Mouse (Mus musculus) midbrain, embryonic 11.5 days (tissue): ENCODE data around the gene Lbx2. TPM values are rescaled to one million over a fixed set of nuclear protein-coding genes. Genes with fewer than 3 reads are reported as not detected.

ENCODE experiments used
- ATAC-seq: fragments of 200-750 bp; cut with Nextera tagmentation; 2 replicates; pipeline ENCODE4 v1.8.0; 2017; ENCODE audit warnings: moderate TSS enrichment, moderate library complexity; ENCODE audit not compliant: low FRiP score
- DNase-seq: peaks from one replicate; pipeline ENCODE4 v3.0.0; 2015; ENCODE audit warnings: low spot score; ENCODE audit errors: missing footprints
- H3K27ac ChIP-seq: fragments of 300-500 bp; sonication (generic); 2 replicates; pipeline ENCODE4 v1.5.1; 2014; ENCODE audit warnings: low read depth, low read length
- H3K27me3 ChIP-seq: fragments of 300-500 bp; sonication (generic); 2 replicates; pipeline ENCODE4 v1.6.1; 2014; ENCODE audit warnings: mild to moderate bottlenecking, low read length, moderate library complexity, mixed read lengths; ENCODE audit not compliant: control insufficient read depth, insufficient read depth
- H3K36me3 ChIP-seq: fragments of 300-500 bp; sonication (generic); 2 replicates; pipeline ENCODE4 v1.6.1; 2014; ENCODE audit warnings: mild to moderate bottlenecking, low read length, moderate library complexity, mixed read lengths; ENCODE audit not compliant: control insufficient read depth, insufficient read depth
- H3K4me1 ChIP-seq: fragments of 300-500 bp; sonication (generic); 2 replicates; pipeline ENCODE4 v1.6.1; 2014; ENCODE audit warnings: low read length; ENCODE audit not compliant: control insufficient read depth, insufficient read depth
- H3K4me2 ChIP-seq: fragments of 300-500 bp; sonication (generic); 2 replicates; pipeline ENCODE4 v1.6.1; 2014; ENCODE audit warnings: mild to moderate bottlenecking, moderate library complexity
- H3K4me3 ChIP-seq: fragments of 300-500 bp; sonication (generic); 2 replicates; pipeline ENCODE4 v1.5.1; 2014; ENCODE audit warnings: low read depth, low read length
- H3K9ac ChIP-seq: fragments of 300-500 bp; sonication (generic); 2 replicates; pipeline ENCODE4 v1.6.1; 2014; ENCODE audit warnings: low read length
- H3K9me3 ChIP-seq: fragments of 300-500 bp; sonication (generic); 2 replicates; pipeline ENCODE4 v1.6.1; 2016; ENCODE audit warnings: low read length; ENCODE audit not compliant: control insufficient read depth
- WGBS: fragments of 180-500 bp; shearing (Covaris S2); extraction: QIAGEN DNeasy Blood & Tissue Kit; methylation state at CpG from one replicate; pipeline ENCODE4 v1.1.7; 2014; 5-methylcytosine and 5-hydroxymethylcytosine counted together
- polyA plus RNA-seq: library from polyadenylated mRNA; unstranded; fragments of >200 nt; fragmentation: Nextera tagmentation; extraction: Ambion mirVana; gene quantifications from 2 replicates; pipeline ENCODE4 v1.2.1, GENCODE M21; 2014

Lbx2 gene
- polyA plus RNA-seq, 1 experiment from 2014 or later, result 0.44 TPM

DNA sequence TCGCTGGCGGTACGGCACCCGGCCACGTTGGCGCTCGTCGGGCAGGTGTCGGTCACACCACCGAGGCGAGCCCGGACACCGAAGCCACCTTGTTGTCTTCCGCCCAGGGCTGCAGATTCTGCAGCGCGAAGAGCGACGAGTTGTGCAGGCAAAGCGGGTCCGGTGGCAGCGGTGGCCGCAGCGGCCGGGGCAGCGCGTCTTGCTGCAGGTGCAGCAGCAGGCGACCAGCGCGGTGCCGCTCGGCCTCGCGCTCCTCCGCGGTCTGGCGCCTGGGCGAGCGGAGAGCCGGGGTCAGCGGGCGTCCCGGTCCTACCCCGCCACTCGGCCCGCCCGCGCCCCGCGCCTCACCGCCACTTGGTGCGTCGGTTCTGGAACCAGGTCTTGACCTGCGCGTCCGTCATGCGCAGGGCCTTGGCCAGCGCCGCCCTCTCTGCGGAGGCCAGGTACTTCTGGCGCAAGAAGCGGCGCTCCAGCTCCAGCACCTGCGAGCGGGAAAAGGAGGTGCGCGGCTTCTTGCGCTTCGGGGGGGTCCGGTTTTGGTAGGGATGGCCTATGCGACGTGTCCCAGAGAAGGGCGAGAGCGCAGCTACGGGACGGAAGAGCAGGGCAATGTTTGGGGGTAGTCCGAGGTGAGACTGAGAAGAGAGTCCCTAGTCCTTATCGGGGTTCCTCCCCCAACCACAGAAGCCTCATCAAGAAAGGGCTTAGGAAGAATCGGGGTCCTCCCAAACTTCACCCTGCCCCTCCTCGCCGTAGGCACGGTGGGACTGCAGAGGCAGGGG is 17.3 kb upstream of the Lbx2 start:
- Histone ChIP-seq H3K9ac (no peak overlapping the region), H3K27me3 (peaks cover 95% of the 10 kb centered on the region), H3K9me3 (no peaks in the 10 kb centered on the region), H3K4me2 (peak overlapping the region; percentile 20; the same call in 1 of the 2 replicates), H3K4me1 (peaks cover 15% of the 10 kb centered on the region), H3K36me3 (no peaks in the 10 kb centered on the region), H3K4me3 (peak overlapping the region; percentile 14; the same call in 1 of the 2 replicates), H3K27ac (no peak overlapping the region)
- ATAC-seq (no peak), DNase-seq (peak; percentile 95)
- under 1% methylated on average over 81 of the region's 81 CpGs for WGBS

DNA sequence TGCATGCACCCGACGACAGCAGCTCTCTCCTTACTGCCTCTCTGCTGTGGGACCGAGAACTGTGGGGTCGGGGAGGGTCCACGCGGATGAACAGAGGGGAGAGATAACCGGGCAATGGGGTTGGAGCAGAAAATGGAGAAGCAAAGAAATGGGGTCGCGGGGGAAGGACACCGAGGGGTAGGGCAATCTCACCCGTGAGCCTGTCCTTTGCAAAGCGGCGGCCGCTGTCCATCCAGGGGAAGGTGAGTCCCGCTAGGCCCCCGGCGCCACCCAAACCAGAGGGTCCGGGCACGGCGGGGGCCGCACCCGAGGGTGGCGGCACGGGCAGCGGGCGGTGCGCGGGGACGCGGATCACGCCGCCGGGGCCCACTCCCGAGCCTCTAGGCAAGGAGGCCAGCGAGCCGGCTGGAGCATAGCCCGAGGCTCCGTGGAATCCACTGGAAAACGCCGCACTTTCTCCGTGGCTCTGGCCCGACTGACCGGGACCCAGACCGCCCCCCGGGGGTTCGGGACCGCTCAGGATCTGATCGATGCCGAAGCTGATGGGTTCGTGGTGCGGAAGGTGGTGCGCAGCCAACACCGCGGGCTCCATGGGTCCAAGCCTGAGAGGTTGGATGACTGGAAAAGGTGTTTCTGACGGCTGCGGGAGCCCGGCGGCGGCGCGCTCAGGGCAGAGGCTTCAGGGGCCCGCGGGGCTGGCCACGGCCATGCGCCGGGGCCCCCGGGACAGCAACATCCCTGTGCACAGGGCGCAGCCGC is 16.5 kb upstream of the Lbx2 start:
- H3K9ac ChIP-seq, result no peak overlapping the region
- H3K36me3 ChIP-seq, result no peaks in the 10 kb centered on the region
- H3K27me3 ChIP-seq, result peaks cover 95% of the 10 kb centered on the region
- no peaks in the 10 kb centered on the region for H3K9me3 ChIP-seq
- peak; percentile 38; the same call in 1 of the 2 replicates for ATAC-seq
- peak; percentile 94 for DNase-seq
- H3K27ac ChIP-seq, result no peak overlapping the region
- H3K4me2 ChIP-seq, result peak overlapping the region; percentile 12; the same call in 1 of the 2 replicates
- peaks cover 15% of the 10 kb centered on the region for H3K4me1 ChIP-seq
- H3K4me3 ChIP-seq, result peak overlapping the region; percentile 16
- 1% methylated on average over 61 of the region's 69 CpGs for WGBS

DNA sequence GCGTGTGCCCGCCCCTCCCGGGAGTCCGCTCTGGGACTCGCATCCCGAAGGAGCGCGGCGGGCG is 16.1 kb upstream of the Lbx2 start, which contains the start of gene Tlx2:
TSS of gene Tlx2 (minus strand) at position 47 of the 64 bp plus-strand sequence.
- no peak within 1 kb of the TSS for H3K27ac ChIP-seq
- H3K27me3 ChIP-seq, result peaks cover 93% of the 10 kb centered on the region
- no peaks in the 10 kb centered on the region for H3K36me3 ChIP-seq
- no peaks in the 10 kb centered on the region for H3K9me3 ChIP-seq
- no peak for ATAC-seq
- H3K4me3 ChIP-seq, result peak within 1 kb of the TSS; percentile 16
- H3K9ac ChIP-seq, result no peak within 1 kb of the TSS
- DNase-seq, result no peak
- H3K4me1 ChIP-seq, result peaks cover 15% of the 10 kb centered on the region
- peak within 1 kb of the TSS; percentile 12 for H3K4me2 ChIP-seq
- 3% methylated on average over 9 of the region's 10 CpGs for WGBS

DNA sequence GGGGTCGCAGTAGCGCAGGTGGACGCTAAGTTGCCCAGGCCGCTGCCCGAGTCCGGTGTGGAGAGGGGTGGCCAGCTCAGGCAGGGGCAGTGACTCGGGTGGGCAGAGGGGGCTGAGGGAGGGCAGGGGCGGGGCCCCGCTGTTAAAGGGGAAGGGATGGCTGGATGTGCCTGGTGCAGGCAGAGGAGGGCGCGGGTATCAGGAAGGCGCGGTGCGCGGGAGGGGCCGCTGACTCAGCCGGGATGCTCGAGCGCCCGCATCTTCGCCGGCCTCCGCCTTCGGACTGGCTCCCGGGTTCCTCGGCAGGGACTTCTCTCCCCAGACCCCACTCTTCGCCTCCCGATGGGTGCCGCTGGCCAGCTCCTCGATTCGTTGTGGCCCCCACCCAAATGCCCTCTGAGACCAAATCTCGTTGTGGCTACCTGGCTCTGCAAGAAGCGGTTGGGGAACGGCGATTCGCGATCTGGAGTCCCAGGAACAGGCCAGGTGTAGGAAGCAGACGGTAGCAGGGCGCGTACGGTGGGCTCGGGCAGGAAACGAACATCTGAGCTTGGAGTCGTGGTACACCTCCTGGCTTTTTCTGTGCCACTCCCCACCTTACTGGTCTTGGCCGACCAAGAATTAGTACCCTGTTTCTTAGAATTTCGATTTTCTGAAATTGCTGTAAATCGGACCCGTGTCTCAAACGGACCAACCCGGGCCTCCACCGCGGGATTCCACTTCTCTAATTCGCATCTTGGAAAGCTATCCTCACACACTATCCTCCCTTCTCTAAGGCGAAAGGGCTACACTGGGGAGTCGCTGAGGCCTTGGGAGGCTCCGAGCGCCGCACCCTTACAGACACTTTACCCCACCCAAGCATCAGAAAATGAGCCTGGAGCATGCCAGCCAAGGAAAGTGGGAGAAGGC is 15.6 kb upstream of the Lbx2 start:
- H3K9ac ChIP-seq, result no peak overlapping the region
- H3K4me1 ChIP-seq, result peaks cover 15% of the 10 kb centered on the region
- no peak overlapping the region for H3K27ac ChIP-seq
- peak; percentile 98 for DNase-seq
- WGBS, result under 1% methylated on average over 57 of the region's 58 CpGs
- peak overlapping the region; percentile 12 for H3K4me2 ChIP-seq
- ATAC-seq, result peak; percentile 55
- no peaks in the 10 kb centered on the region for H3K36me3 ChIP-seq
- peaks cover 91% of the 10 kb centered on the region for H3K27me3 ChIP-seq
- H3K9me3 ChIP-seq, result no peaks in the 10 kb centered on the region
- H3K4me3 ChIP-seq, result peak overlapping the region; percentile 16

DNA sequence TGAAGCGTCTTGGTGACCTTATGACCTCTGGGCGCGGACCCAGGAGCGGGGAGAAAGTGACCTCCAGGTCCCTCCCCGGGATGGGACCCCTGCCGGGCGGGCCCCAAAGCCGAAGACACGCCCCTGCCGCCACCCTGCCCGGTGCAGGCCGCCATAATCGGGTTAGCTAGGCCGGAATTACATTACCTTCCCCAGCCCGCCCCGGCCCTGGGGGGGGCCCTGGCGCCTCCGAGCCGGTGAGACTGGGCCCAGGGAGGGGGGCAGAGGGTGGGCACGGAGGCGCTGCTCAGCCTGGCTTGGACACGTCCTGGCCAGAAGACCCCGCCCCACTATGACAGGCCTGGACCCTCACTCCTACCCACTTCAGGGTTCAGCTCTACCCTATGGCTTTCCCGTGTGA is 14.9 kb upstream of the Lbx2 start:
- Histone ChIP-seq H3K9me3 (no peaks in the 10 kb centered on the region), H3K4me1 (peaks cover 15% of the 10 kb centered on the region), H3K4me3 (no peak overlapping the region), H3K27ac (no peak overlapping the region), H3K36me3 (no peaks in the 10 kb centered on the region), H3K27me3 (peaks cover 91% of the 10 kb centered on the region), H3K4me2 (no peak overlapping the region), H3K9ac (no peak overlapping the region)
- no peak for DNase-seq
- WGBS, result 0% methylated on average over 20 of the region's 24 CpGs
- ATAC-seq, result peak; percentile 41

DNA sequence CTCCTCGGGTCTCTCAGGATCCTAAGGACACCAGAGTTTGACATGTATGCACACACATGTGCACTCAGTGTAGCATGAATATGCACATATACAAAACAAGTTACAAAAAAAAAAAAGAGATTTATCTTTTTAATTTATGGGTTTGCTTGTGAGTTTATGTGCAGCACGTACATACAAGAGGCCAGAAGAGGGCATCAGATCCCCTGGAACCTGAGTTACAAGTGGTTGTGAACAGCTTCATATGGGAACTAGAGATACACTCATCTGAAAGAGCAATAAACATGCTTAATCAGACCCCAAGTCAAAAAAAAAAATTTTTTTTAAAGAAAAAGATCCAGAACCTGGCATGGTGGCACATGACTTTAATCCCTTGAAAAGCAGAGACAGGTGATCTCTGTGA is 11.2 kb upstream of the Lbx2 start:
- Histone ChIP-seq H3K4me1 (peaks cover 23% of the 10 kb centered on the region), H3K4me2 (no peak overlapping the region), H3K27ac (no peak overlapping the region), H3K4me3 (no peak overlapping the region), H3K9me3 (no peaks in the 10 kb centered on the region), H3K36me3 (no peaks in the 10 kb centered on the region), H3K27me3 (peaks cover 63% of the 10 kb centered on the region), H3K9ac (no peak overlapping the region)
- 15% methylated on average over 2 of the region's 2 CpGs for WGBS
- DNase-seq (no peak), ATAC-seq (no peak)

DNA sequence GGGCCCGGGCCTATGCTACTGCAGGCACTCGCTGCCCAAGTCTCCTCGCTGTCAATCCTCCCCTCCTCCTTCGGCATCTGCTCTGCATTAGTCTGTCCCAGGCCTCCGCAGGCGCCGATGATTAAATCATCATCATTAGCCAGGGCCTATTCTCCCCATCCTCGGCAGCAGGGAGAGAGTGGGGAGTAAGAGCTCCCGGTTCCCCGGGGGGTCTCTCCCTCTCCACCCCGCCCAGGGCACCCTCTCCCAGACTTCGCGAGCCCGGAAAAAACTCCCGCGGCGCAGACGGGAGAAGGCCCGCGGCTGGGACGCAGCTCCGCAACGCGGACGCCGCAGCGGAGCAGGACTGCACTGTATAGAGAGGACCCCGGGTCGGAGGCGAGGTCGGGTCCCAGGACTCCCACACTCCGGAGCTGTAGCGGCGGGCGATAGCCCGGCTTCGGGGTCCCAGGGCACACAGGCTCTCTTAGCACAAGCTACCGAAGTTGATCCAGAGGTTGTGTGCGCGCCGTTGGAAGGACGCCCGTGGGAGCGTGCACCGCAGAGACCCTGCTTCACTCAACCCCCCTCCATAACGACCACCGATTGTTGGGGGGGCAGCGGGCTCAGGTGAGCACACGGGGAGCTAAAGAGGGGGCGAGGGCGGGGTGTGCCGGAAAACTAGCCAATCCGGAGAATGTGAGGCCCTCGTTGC is 8.4 kb upstream of the Lbx2 start, which contains the start of gene Pcgf1:
TSS of gene Pcgf1 (plus strand) at position 240 of the 694 bp plus-strand sequence.
- under 1% methylated on average over 54 of the region's 54 CpGs for WGBS
- peaks cover 38% of the 10 kb centered on the region for H3K27me3 ChIP-seq
- DNase-seq, result no peak

DNA sequence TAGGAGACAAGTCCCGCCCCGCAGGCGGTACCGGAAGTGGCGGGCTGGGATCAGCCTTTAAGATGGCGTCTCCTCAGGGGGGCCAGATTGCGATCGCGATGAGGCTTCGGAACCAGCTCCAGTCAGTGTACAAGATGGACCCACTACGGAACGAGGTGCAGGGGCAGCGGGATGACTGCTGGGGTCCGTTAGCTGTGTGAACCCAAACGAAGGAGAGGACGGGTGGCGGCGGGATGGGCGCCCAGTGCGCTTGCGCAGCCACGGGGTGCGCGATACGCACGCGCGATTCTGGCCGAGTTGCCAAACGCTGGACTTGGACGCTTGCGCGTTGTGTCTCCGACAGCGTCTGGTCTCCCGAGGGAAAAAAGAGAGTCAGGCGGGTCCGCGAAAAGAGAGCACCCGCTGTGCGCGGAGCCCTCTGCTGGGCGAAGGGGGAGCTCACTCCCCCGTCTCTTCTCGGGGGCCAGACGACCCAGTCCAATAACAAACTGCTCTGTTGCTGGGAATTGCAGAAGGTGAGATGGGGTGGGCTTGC is 7.8 kb upstream of the Lbx2 start:
- H3K9me3 ChIP-seq, result no peaks in the 10 kb centered on the region
- WGBS, result under 1% methylated on average over 46 of the region's 46 CpGs
- DNase-seq, result peak; percentile 100

More for the DNA sequence above, 8.4 kb upstream of the Lbx2 start, which contains the start of gene Pcgf1:
- ATAC-seq, result peak; percentile 82
- peak within 1 kb of the TSS; percentile 80 for H3K4me2 ChIP-seq
- H3K9me3 ChIP-seq, result no peaks in the 10 kb centered on the region
- peaks cover 5% of the 10 kb centered on the region; the same call in 1 of the 2 replicates for H3K36me3 ChIP-seq
- peak within 1 kb of the TSS; percentile 80 for H3K9ac ChIP-seq
- peaks cover 11% of the 10 kb centered on the region for H3K4me1 ChIP-seq
- peak within 1 kb of the TSS; percentile 76 for H3K4me3 ChIP-seq
- H3K27ac ChIP-seq, result peak within 1 kb of the TSS; percentile 61; the same call in 1 of the 2 replicates

More for the DNA sequence above, 7.8 kb upstream of the Lbx2 start:
- Histone ChIP-seq H3K4me1 (peaks cover 11% of the 10 kb centered on the region), H3K36me3 (peaks cover 5% of the 10 kb centered on the region; the same call in 1 of the 2 replicates), H3K4me2 (peak overlapping the region; percentile 80), H3K9ac (peak overlapping the region; percentile 80), H3K27ac (peak overlapping the region; percentile 61; the same call in 1 of the 2 replicates), H3K27me3 (peaks cover 39% of the 10 kb centered on the region), H3K4me3 (peak overlapping the region; percentile 76)
- ATAC-seq, result peak; percentile 94
